Mouse (Mus musculus) layer of hippocampus, adult 6 months (tissue): ENCODE results near the gene St6galnac6. TPM values are rescaled to one million over a fixed set of nuclear protein-coding genes. Genes with fewer than 3 reads are reported as not detected.

Experiments
- long read RNA-seq, 2 experiments: library from polyadenylated mRNA; unstranded; transcript quantifications; one replicate each; pipeline ENCODE4 v2.0.0; 2019 to 2020
- microRNA-seq: library from miRNA; unstranded; fragments of <30 nt; microRNA quantifications from one replicate; pipeline ENCODE4 v1.2.0, GENCODE M21; 2020
- polyA plus RNA-seq: library from polyadenylated mRNA; unstranded; fragments of <200 nt; fragmentation: Nextera tagmentation; gene quantifications from 2 replicates; pipeline ENCODE4 v1.2.3, GENCODE M21; 2021

The St6galnac6 gene
- polyA plus RNA-seq, result 10.3 and 11.1 TPM in 2 replicates
- long read RNA-seq, experiment 1, partial matches to known transcripts, result 2 of 21 reads
- long read RNA-seq, experiment 1, other reads (novel, unspliced or antisense), result 10 of 21 reads
- long read RNA-seq, experiment 2, transcript St6galnac6-213 (7 exons, 2,361 nt), result minor isoform, 14 of 181 reads
- long read RNA-seq, experiment 2, transcript St6galnac6-204 (7 exons, 2,536 nt), result minor isoform, 27 of 181 reads
- long read RNA-seq, experiment 2, transcript St6galnac6-203 (7 exons, 2,394 nt), result major isoform, 62 of 181 reads
- long read RNA-seq, experiment 2, partial matches to known transcripts, result 16 of 181 reads
- long read RNA-seq, experiment 2, other reads (novel, unspliced or antisense), result 58 of 181 reads

GRCm38 (mm10) chr2:32599409-32599808 is at the start of gene St6galnac6:
St6galnac6 (plus strand) TSS chr2:32599709.

DNA sequence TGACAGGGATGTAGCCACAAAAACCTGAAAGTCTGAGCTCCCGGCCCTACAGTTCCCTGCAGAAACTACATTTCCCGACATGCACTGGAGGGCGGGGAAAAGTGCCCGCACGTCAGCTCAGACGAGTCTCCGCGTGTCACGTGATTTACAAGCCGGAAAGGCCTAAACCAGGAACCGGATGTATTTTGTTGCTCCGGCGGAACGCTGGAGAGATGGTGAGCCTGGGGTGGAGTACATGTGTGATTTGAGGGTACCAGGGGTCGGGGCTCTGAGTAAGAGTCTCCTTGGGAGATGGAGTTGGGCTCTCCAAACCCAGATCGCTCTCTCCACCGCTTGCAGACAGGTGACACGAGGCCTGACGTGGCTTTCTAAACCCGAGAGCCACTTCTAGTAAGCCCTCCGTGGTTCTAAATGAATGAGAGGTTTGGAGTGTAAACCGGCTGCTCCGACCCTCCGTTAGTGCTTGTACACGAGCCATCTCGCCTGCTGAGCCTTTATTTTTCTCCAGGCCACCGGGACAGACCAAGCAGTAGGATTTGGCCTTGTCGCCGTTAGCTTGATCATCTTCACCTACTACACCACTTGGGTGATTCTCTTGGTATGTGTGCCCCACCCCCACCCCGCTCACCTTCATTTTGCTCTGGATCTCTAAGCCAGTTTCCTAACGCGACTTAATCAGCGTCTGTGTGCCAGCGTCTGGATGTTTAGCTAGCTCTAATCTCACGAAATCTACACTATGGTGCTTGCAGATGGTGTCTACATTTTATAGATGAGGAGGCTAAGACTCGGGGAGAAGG is 28.6 kb upstream of the St6galnac6 start, which contains the start of gene Dpm2:
TSS of gene Dpm2 (plus strand) at position 161 of the 797 bp plus-strand sequence.

DNA sequence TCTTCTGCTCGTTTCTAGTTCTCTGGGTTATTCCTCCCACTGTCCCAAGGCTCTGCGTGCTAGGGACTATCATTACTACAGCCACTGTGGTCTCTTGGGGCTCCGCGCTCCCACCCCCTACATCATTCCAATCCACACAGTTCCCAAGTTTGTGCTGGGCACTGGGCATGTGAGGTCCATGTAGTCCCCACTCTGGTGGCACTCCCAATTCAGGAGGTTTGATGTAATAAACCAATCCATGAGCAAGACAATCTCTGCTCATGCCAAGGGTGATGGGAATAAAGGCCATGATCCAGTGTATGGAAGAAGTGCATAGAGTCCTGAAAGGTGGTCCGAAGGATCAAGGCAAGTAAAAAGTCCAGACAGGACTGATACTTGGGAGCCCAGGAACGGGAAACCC is 25.0 kb upstream of the St6galnac6 start, which contains the start of gene Pip5kl1:
TSS of gene Pip5kl1 (plus strand) at position 301 of the 400 bp plus-strand sequence.

DNA sequence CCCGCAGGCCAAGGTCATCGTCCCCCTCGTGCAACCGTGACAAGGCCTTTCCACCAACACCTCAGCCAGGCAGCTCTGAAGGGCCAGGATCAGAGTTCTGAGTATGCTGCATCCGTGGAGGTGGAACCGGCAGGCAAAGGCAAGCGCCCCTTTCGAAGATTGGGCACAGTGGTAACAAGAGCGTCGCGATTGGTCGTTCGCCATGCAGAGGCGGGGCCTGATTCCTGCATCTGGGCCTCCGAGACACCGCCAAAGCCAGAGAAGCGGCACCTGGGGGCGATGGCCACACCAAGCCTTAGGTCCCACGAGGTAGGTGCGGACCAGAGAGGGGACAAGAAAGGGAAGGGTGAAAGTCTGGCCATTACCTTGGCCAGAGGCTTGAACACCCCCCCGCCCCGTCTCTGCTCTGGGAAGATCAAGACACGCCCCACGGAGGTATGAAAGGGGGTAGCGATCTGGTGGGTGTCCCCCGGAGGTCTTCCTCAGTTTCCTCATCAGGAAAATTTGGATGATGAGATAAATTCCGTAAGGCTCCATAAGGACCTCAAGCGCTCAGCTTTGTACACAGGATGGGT is 23.8 kb upstream of the St6galnac6 start, which contains the start of gene 9430097D07Rik:
TSS of gene 9430097D07Rik (minus strand) at position 99 of the 575 bp plus-strand sequence.

DNA sequence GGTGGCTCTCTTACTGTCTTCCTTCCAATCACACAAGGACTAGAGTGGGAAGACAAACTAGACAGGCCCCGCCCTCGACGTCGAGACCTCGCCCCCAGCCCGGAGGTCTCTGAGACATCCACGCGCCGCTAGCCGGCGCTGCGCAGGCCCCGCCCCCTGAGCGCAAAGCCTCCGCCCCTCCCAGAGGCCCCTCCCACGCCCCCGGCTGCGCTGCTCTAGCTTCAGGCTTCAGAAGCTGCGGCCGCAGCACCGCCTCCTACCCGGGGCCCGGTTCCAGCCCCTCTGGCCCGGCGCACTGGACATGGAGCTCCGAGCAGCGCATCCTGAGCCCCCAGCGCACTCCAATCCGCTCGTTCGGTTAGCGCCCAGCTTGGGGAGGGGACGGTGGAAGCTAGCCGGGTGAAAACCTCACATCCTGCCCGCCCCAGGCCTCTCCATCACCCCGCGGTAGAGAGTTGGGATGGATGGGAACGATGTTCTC is 12.6 kb upstream of the St6galnac6 start, which contains the start of gene St6galnac4:
TSS of gene St6galnac4 (plus strand) at position 225 of the 481 bp plus-strand sequence.

DNA sequence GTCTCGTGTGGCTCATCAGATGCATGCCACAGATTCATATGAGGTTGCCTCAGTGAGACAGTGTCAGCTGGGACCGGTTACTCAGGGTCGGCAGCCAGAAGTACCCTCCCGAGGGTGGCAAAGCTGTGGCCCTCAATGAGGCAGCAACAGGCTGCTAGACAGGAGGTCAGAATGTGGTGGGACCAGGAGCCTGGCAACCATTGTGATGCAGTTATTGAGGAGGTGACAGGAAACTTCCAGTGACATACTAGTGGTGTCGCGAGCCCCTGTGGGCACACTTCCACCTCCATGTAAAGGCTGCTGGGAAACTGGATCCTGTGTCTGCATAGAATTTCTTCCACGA is 22.0 kb downstream of the St6galnac6 start, which contains the start of gene Ak1:
TSS of gene Ak1 (plus strand) at position 242 of the 343 bp plus-strand sequence.

DNA sequence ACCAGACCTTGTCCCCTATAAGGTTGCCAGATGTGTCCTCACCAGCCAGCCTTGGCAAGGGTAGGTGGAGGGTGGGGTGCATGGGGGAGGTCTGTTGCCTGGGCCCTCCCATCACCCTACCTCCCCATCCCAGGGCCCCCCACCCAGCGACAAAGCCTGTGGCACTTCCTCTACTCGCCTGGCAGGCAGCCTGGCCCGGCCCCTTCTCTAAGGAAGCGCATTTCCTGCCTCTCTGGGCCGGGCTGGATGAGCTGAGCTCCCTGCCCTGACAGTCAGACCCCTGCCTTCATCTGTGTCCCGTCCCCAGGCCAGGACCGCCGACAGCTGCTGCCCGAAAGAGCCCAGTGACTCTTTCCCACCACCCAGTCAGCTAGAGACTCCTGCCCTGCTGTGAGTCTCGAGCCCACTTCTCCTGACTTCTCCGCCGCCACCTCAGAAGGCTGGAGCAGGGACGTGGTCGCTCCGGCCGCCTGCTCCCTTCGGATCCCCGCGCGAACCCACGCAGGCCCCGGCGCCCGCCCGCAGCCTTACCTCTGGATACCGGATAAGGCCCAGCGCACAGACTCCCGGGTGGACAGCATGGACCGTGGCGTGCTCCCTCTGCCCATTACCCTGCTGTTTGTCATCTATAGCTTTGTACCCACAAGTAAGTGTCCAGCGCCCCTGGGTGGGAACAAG is 47.0 kb downstream of the St6galnac6 start, which contains the start of gene Eng:
TSS of gene Eng (plus strand) at position 217 of the 678 bp plus-strand sequence.

Small RNA genes within 50 kb of the gene (microRNA-seq; reads per million reads assigned to microRNA genes)
- gene Mir1954, result not detected

Other genes with a start within 250 kb of the St6galnac6 start
- gene Ciz1, start 247.4 kb upstream of the St6galnac6 start, polyA plus RNA-seq, result 19.9 and 28.4 TPM in 2 replicates
- gene Dnm1, start 246.4 kb upstream of the St6galnac6 start, polyA plus RNA-seq, result 198 and 300 TPM in 2 replicates
- 559 and 640 TPM in 2 replicates for gene 1110008P14Rik, start 217.8 kb upstream of the St6galnac6 start, polyA plus RNA-seq
- gene Lcn2, start 211.5 kb upstream of the St6galnac6 start, polyA plus RNA-seq, result 0.21 and 0.65 TPM in 2 replicates
- gene Ptges2, start 203.8 kb upstream of the St6galnac6 start, polyA plus RNA-seq, result 24.8 and 25.1 TPM in 2 replicates
- gene Naif1, start 149.3 kb upstream of the St6galnac6 start, polyA plus RNA-seq, result 2.0 and 3.3 TPM in 2 replicates
- gene Slc25a25, start 148.3 kb upstream of the St6galnac6 start, polyA plus RNA-seq, result 27.1 and 32.0 TPM in 2 replicates
- 24.3 and 34.4 TPM in 2 replicates for gene Fam102a, start 64.4 kb upstream of the St6galnac6 start, polyA plus RNA-seq
- gene Dpm2, start 28.9 kb upstream of the St6galnac6 start, polyA plus RNA-seq, result 150 and 152 TPM in 2 replicates
- gene Pip5kl1, start 24.9 kb upstream of the St6galnac6 start, polyA plus RNA-seq, result 0.95 and 1.2 TPM in 2 replicates
- 0.25 and 0.26 TPM in 2 replicates for gene 9430097D07Rik, start 24.0 kb upstream of the St6galnac6 start, polyA plus RNA-seq
- 36.2 and 41.8 TPM in 2 replicates for gene St6galnac4, start 12.6 kb upstream of the St6galnac6 start, polyA plus RNA-seq
- gene Ak1, start 22.0 kb downstream of the St6galnac6 start, polyA plus RNA-seq, result 96.4 and 102 TPM in 2 replicates
- 14.0 and 18.7 TPM in 2 replicates for gene Eng, start 46.9 kb downstream of the St6galnac6 start, polyA plus RNA-seq
- 6.2 and 6.9 TPM in 2 replicates for gene Fpgs, start 104.4 kb downstream of the St6galnac6 start, polyA plus RNA-seq
- gene Cdk9, start 113.4 kb downstream of the St6galnac6 start, polyA plus RNA-seq, result 12.5 and 15.1 TPM in 2 replicates
- gene Sh2d3c, start 121.3 kb downstream of the St6galnac6 start, polyA plus RNA-seq, result 21.5 and 27.3 TPM in 2 replicates
- 0.41 and 0.60 TPM in 2 replicates for gene 6330409D20Rik, start 141.3 kb downstream of the St6galnac6 start, polyA plus RNA-seq
- 49.3 and 49.8 TPM in 2 replicates for gene Tor2a, start 157.5 kb downstream of the St6galnac6 start, polyA plus RNA-seq
- gene Ttc16, start 175.9 kb downstream of the St6galnac6 start, polyA plus RNA-seq, result 0.33 and 0.49 TPM in 2 replicates
- 7.0 and 7.9 TPM in 2 replicates for gene Ptrh1, start 176.1 kb downstream of the St6galnac6 start, polyA plus RNA-seq
- gene Cfap157, start 184.7 kb downstream of the St6galnac6 start, polyA plus RNA-seq, result 0.60 and 1.1 TPM in 2 replicates
- gene Stxbp1, start 247.5 kb downstream of the St6galnac6 start, polyA plus RNA-seq, result 256 and 296 TPM in 2 replicates